Mouse (Mus musculus) megakaryocyte, embryonic 14.5 days (primary cell): ENCODE data around the gene Cntnap2. TPM values are rescaled to one million over a fixed set of nuclear protein-coding genes. Genes with fewer than 3 reads are reported as not detected.

Experiments used
- H3K27me3 ChIP-seq: replicated peaks from 2 replicates; pipeline ENCODE3; 2012; ENCODE audit warnings: inconsistent platforms
- H3K36me3 ChIP-seq: replicated peaks from 2 replicates; pipeline ENCODE3; 2012; ENCODE audit warnings: low read length, inconsistent platforms, mixed read lengths
- H3K4me1 ChIP-seq: 2 replicates; pipeline ENCODE4 v1.6.1; 2012; ENCODE audit warnings: inconsistent platforms
- H3K4me3 ChIP-seq: replicated peaks from 2 replicates; pipeline ENCODE3; 2012; ENCODE audit warnings: moderate library complexity, mild to moderate bottlenecking, inconsistent platforms
- H3K9me3 ChIP-seq: 2 replicates; pipeline ENCODE4 v1.6.1; 2012; ENCODE audit warnings: inconsistent platforms
- FLI1 ChIP-seq: IDR thresholded peaks from 2 replicates; pipeline ENCODE4 v1.6.1; 2012; ENCODE audit warnings: low read length, inconsistent platforms, mixed read lengths
- GATA1 ChIP-seq: IDR thresholded peaks from 3 replicates; pipeline ENCODE4 v1.6.1; 2012; ENCODE audit warnings: mixed read lengths, low read length, inconsistent platforms, borderline replicate concordance
- polyA plus RNA-seq: library from polyadenylated mRNA; stranded (reverse); fragments of >175 nt; gene quantifications from 2 replicates; pipeline ENCODE4 v1.2.3, GENCODE M21; 2012; ENCODE audit warnings: low replicate concordance; ENCODE audit not compliant: insufficient read depth

Gene Cntnap2
- polyA plus RNA-seq, 1 experiment: 0.03 TPM

DNA sequence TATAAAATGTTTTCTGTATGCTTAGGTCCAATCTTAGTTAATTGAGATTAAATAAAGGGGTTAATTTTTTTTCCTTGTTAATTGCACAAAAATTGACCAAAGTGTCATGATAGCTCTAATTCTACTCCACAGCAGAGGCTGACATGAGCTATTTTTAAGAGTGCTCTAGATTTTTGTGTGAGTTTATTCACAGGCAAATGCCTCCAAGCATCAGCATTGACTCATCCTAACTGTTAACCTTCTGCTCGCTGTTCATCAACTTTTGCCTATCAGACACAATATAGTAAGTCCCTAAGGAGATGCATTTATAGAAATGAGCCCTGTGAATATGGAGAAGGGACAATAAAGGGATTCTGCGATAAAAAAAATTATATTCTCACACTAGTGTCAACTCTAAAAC, 1138.1 kb downstream of the Cntnap2 start:
- Histone ChIP-seq H3K36me3 (no peaks in the 10 kb centered on the region), H3K9me3 (no peaks in the 10 kb centered on the region), H3K4me1 (no peaks in the 10 kb centered on the region), H3K27me3 (no peaks in the 10 kb centered on the region), H3K4me3 (no peak overlapping the region)
- no peak for TF ChIP-seq FLI1
- TF ChIP-seq GATA1: no peak

DNA sequence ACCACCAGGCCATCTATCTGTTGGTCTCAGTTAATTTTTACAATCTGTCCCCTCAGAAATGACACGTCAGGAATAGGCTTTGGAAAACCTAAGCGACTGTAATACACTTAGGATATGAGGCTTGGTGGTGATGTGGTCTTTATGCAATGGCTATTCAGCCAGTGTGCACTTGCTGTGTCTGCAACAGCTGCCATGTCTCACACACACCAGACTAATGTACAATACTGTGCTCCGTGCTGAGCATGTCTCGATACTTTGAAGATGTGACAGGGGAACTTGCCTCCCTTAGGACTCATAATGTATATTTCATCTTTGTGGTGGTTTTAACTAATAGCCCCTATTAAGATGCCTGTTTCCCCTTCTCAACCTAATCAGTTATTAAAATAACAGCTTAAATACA, 1142.7 kb downstream of the Cntnap2 start:
- Histone ChIP-seq H3K4me3 (no peak overlapping the region), H3K36me3 (no peaks in the 10 kb centered on the region), H3K4me1 (no peaks in the 10 kb centered on the region), H3K9me3 (no peaks in the 10 kb centered on the region), H3K27me3 (no peaks in the 10 kb centered on the region)
- TF ChIP-seq FLI1: no peak
- TF ChIP-seq GATA1: no peak

DNA sequence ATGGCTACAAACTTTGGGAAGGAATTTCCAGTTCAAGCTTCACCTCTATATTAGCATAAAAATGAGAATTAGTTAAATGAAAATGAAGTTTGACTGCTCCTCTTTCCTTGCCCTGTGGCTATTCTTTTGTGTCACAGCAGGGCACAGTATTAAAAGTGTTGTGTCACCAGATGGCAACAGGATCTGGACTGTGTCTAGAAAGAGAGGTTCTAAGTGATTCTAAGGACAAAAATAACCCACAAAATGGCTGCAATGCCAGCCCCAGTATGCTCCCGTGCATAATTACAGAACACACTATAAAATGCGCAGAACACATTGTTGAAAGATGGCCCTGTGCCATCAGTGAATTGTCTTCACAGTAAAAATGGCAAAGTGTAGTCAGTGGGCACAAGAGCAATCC, 1146.4 kb downstream of the Cntnap2 start:
- H3K4me1 ChIP-seq: no peaks in the 10 kb centered on the region
- no peaks in the 10 kb centered on the region for H3K36me3 ChIP-seq
- H3K9me3 ChIP-seq: peaks cover 2% of the 10 kb centered on the region; the same call in 1 of the 2 replicates
- TF ChIP-seq FLI1 (no peak), GATA1 (no peak)
- no peaks in the 10 kb centered on the region for H3K27me3 ChIP-seq
- no peak overlapping the region for H3K4me3 ChIP-seq

DNA sequence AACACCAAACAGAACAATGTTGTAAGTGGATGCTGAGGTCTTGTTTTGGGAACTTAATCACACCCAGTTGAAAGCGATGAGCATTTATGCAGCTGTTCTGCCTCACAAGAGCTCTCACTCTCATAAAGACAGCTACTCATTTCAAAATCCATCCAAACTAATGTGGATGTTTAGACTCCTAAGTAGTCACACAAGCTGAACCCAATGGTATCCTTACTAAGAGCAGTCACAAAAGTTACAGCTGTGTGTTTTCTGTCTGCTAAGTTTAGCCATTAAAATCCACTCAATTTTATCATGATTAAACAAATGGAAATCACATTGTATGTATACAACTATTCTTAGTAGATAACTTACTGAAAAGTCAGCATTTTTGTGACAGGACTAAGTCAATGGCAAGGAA, 1173.7 kb downstream of the Cntnap2 start:
- no peak overlapping the region for H3K4me3 ChIP-seq
- H3K36me3 ChIP-seq: no peaks in the 10 kb centered on the region
- H3K4me1 ChIP-seq: no peaks in the 10 kb centered on the region

DNA sequence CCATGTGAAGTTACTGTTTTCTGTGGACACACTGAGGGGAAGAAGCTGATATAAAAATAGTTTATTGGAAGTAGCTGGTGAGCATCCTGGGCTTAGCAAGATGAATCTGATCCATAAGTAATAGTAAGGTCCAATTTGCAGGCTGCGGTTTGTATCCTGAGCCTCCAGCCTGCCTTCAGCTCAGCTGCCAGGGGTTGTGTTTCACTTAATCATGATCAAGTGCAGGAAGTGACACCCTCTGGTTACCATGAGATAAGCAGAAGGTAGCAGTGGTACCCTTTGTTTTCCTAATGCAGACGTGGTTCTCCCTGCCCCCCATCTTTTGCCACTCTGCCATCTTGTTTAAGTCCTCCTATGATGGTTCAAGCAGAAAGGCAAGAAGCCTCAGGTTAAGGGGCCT, 1181.2 kb downstream of the Cntnap2 start:
- Histone ChIP-seq H3K9me3 (peaks cover 5% of the 10 kb centered on the region; the same call in 1 of the 2 replicates), H3K4me1 (no peaks in the 10 kb centered on the region), H3K27me3 (no peaks in the 10 kb centered on the region), H3K36me3 (no peaks in the 10 kb centered on the region), H3K4me3 (no peak overlapping the region)
- TF ChIP-seq GATA1 (no peak), FLI1 (no peak)

More for the DNA sequence above, 1173.7 kb downstream of the Cntnap2 start:
- no peaks in the 10 kb centered on the region for H3K9me3 ChIP-seq
- no peaks in the 10 kb centered on the region for H3K27me3 ChIP-seq
- TF ChIP-seq FLI1 (no peak), GATA1 (no peak)

DNA sequence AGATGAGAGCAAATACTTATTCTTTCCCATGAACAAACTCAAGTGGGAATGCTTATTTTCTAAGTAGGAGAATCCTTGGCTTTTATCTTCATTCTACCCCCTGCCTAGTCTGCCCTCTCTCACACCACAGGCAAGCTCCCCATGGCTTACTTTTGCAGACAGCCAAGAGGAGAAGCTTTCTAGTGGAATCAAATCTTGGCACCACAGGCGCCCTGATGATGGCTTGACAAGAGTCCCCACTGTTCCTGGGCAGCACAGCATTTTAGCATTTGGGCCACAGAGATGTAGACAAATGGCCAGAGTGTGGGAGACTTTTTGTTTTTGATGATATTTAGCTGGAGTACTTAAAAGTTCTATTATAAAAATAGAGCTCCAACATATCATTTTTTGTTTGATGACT, 1204.0 kb downstream of the Cntnap2 start:
- TF ChIP-seq GATA1 (no peak), FLI1 (no peak)
- no peaks in the 10 kb centered on the region for H3K4me1 ChIP-seq
- no peaks in the 10 kb centered on the region for H3K9me3 ChIP-seq
- H3K27me3 ChIP-seq: no peaks in the 10 kb centered on the region
- no peak overlapping the region for H3K4me3 ChIP-seq
- H3K36me3 ChIP-seq: no peaks in the 10 kb centered on the region

DNA sequence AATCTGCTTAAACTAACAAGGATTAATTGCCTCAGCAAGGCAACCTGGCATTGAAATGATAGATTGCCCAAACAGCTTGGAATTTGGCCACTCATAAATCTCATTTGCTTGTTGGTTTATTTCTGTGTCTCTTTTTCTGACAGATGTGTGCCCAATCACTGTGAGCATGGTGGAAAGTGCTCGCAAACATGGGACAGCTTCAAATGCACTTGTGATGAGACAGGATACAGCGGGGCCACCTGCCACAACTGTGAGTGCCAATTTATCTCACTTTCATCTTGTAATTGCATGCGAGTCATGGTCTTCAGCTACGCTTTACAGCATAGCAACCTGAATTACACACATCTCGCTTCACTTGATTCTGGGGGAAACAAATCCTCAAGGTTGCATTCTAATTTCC, 1287.8 kb downstream of the Cntnap2 start:
- no peaks in the 10 kb centered on the region for H3K36me3 ChIP-seq
- H3K4me1 ChIP-seq: no peaks in the 10 kb centered on the region
- H3K4me3 ChIP-seq: no peak overlapping the region
- TF ChIP-seq FLI1 (no peak), GATA1 (no peak)
- H3K9me3 ChIP-seq: no peaks in the 10 kb centered on the region
- no peaks in the 10 kb centered on the region for H3K27me3 ChIP-seq

DNA sequence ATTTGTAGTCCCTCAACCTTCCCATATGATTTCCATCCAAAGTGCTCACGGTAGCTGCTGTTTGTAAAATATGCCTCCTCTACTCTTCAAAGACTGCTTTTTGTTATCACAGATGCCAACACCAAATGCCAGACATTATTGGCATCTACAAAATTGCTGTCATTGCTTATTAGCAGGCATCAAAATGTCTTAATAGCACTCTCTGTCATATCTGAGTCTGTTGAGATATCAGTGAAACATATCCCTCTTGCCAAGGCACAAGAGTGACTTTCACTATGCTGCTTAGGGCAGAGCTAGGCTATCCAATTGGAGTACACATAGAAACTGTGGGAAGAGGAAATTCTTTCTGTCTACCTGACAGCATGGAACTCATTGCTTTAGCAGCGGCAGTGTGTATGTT, 1301.9 kb downstream of the Cntnap2 start:
- Histone ChIP-seq H3K4me3 (no peak overlapping the region), H3K36me3 (no peaks in the 10 kb centered on the region)
- TF ChIP-seq FLI1 (no peak), GATA1 (no peak)

DNA sequence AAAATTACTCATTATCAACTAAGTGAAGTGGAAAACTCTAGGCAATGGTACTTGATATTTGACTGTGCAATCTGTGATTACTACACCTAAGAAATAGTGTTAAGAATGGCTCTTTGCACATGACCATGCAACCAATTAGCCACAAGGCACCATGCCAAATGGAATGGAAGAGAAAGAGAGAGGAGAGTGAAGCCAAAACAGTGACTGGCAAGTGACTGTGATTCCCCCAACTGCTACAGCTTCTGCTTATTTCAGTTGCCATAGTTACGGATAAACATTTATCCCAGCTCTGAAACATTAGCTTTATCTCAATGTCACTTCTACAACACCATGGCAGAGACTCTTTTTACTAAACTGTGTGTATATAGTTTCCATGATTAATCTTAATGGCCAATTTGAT, 1303.0 kb downstream of the Cntnap2 start:
- H3K36me3 ChIP-seq: no peaks in the 10 kb centered on the region
- TF ChIP-seq GATA1: no peak
- TF ChIP-seq FLI1: no peak
- H3K27me3 ChIP-seq: no peaks in the 10 kb centered on the region
- H3K4me3 ChIP-seq: no peak overlapping the region
- no peaks in the 10 kb centered on the region for H3K9me3 ChIP-seq
- no peaks in the 10 kb centered on the region for H3K4me1 ChIP-seq

More for the DNA sequence above, 1301.9 kb downstream of the Cntnap2 start:
- Histone ChIP-seq H3K9me3 (no peaks in the 10 kb centered on the region), H3K4me1 (no peaks in the 10 kb centered on the region), H3K27me3 (no peaks in the 10 kb centered on the region)

DNA sequence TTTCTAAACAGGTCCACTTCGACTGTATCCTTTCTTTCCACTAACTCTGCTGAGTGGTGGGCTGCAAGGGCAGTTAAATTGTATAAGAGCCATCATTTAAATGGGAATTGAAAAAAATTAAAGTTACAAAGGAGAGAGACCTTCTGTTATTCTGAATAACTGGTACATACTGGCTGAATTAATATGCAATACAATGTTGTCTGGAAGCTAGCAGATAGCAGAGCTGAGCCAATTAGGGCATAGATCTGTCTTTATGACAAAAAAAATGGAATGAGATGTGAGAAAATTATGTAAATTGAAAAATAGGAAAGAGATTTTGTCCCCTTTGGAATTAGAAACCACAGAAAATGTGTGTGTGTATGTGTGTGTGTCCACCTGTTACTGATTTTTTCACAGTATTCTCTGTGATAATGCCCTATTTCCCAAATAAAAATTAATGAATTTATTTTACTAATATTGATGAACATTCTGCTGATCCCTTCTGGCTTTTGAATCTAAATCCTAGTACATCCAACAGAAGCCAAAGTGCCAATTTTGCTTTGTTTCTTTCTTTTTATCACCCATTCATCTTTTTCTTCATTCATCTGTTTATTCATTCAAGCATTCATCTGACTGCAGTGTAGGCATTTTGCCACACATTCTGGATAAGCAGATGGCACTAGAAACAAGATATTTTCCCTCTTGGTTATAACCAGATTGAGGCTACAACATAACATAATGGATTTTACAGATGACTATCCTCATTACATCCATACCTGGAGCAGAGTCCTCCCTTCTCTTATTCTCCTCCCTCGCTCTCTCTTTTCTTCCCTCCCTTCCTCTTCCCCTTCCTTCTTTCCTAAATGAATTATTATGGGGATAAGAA, 1339.8 kb downstream of the Cntnap2 start:
- no peak overlapping the region for H3K4me3 ChIP-seq
- H3K27me3 ChIP-seq: no peaks in the 10 kb centered on the region
- H3K4me1 ChIP-seq: no peaks in the 10 kb centered on the region
- H3K9me3 ChIP-seq: no peaks in the 10 kb centered on the region
- no peaks in the 10 kb centered on the region for H3K36me3 ChIP-seq
- TF ChIP-seq GATA1 (no peak), FLI1 (no peak)

DNA sequence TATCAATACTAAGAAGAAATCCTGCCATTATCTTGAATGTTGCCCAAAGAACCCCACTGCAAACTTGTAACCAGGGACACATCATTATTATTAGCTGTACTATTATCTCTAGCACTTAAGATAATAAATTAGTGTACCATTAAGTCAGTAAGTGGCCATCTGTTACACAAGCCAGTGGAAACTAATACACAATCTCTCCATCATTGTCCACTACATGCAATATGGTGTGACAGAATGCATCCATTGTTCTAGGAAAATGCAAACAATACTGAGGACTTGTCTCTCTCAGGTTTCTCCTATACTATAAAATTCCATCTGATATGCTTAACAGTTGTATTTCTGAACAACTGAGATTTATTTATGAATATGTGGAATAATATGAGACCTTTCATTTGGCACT, 1355.0 kb downstream of the Cntnap2 start:
- Histone ChIP-seq H3K36me3 (no peaks in the 10 kb centered on the region), H3K27me3 (no peaks in the 10 kb centered on the region), H3K4me3 (no peak overlapping the region), H3K9me3 (no peaks in the 10 kb centered on the region), H3K4me1 (no peaks in the 10 kb centered on the region)
- TF ChIP-seq GATA1: no peak
- TF ChIP-seq FLI1: no peak
